Mouse (Mus musculus): ENCODE data around the gene Gpr161.

DNA sequence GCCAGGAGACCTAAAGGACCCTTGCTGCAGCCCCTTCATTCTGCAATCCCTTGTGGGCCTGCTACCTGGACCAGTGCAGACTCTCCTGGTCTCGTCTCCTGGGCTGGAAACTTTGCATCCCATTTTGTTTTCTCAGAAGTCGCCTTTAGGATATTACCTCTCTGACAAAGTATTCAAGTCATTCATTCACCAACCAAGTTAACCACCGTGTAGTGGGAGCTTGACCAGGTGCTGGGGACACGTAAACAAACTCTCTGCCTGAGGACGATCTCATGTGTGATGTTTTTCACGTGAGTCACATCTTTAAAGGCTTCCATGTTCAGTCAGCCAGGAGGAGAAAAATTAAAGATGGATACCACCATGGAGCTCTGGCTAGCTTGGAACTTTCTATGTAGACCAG is 7.6 kb downstream of the Gpr161 start:
- no peak for TF ChIP-seq GATA1 (IDR thresholded peaks at IDR 0.05; ENCODE audit: low read length)
- no peak for TF ChIP-seq TAL1 (IDR thresholded peaks at IDR 0.05; ENCODE audit: low read length)

All from erythroblast, embryonic 14.5 days (primary cell).